Mouse (Mus musculus) lung, adult 2 months (tissue): ENCODE data around the gene Tead1.

Experiments used
- CTCF ChIP-seq: fragments of 200-500 bp; IDR thresholded peaks from 2 replicates; pipeline ENCODE4 v1.5.1; 2011; ENCODE audit warnings: mild to moderate bottlenecking, low read length, control low read depth; ENCODE audit not compliant: insufficient read depth
- POLR2A ChIP-seq: fragments of 200-500 bp; IDR thresholded peaks from 2 replicates; pipeline ENCODE4 v1.6.1; 2011; ENCODE audit warnings: low read depth, mild to moderate bottlenecking, control low read depth, low read length, borderline replicate concordance; ENCODE audit errors: extremely low read depth

GRCm38 (mm10) chr7:112946706-112947105 is 267.6 kb downstream of the Tead1 start:
- TF ChIP-seq CTCF (no peak), POLR2A (no peak)
